Mouse (Mus musculus) embryo, embryonic 9.5 days (tissue): ENCODE measurements at regions not wholly inside any gene's neighbourhood (a gene's known extent, or its start where the extent isn't known, plus 50 kb on each side); places are given as distances from the start of the nearest gene placed in this dataset.

Experiments used
- DNase-seq: peaks from one replicate; pipeline ENCODE4 v3.0.0-alpha.2; 2017; ENCODE audit errors: extremely low spot score

DNA sequence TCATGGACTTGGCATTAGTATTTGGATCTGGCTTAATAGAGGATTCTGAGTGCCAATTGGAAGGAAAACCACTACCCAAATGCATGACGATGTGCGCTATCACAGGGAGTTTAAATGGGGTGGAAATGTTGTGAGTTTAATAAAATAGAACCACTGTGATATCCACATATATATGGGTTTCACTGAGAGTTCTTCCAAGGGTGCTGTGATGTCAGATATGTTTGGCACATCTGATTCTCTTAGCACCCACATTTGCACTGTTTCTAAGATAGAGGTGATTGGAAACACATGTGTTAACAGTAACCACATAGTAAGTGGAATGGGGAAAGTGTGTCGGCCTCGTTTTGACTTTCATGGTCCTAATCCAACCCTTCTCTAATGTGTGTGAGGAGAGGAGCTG is 189.7 kb upstream of the 1810046K07Rik start:
- no peak for DNase-seq

- peak; percentile 10 for DNase-seq
These were observed 194.8 kb upstream of the 1810046K07Rik start for GRCm38 (mm10) chr9:51523471-51523870.

GRCm38 (mm10) chr9:51525906-51526305 is 197.2 kb upstream of the 1810046K07Rik start:
- no peak for DNase-seq

- no peak for DNase-seq
These were observed 210.2 kb upstream of the 1810046K07Rik start for GRCm38 (mm10) chr9:51538894-51539293.

DNA sequence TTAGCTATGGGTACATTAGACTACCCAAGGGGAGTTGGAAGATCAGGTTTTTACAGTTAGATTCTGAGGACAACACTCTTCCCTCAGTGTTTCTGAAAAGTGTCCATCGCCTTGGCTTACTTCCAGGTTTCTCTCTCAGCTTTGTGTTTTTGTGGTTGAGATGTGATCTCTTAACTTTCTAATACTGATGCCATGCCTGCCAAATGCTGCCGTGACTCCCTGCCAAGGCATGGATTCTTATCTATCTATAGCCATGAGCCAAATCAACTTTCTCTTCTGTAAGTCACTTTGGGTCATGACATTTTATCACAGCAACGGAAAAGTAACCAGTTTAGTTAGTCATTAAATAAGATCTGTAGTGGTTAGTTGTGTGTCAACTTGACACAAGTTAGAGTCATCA is 213.2 kb upstream of the 1810046K07Rik start:
- no peak for DNase-seq

DNA sequence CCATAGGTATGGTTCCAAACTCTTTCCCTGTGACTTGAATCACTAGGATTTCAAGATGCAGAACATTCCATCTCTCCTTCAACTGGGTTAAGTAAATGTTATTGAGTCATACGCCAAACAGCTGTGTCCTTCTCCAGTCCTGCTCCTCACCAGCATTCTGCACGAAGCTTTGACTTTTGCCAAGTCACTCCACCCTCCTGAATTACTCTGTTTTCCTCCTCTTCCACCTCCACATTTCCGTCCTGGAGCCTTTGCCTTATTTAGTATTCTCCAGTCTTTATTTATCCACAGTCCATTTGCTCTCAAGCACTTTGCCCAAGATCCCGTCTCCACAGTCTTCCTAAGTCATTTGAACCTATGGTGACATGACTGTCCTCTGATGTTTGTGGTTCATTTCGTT is 193.1 kb upstream of the Arhgap20 start:
- DNase-seq: no peak

DNA sequence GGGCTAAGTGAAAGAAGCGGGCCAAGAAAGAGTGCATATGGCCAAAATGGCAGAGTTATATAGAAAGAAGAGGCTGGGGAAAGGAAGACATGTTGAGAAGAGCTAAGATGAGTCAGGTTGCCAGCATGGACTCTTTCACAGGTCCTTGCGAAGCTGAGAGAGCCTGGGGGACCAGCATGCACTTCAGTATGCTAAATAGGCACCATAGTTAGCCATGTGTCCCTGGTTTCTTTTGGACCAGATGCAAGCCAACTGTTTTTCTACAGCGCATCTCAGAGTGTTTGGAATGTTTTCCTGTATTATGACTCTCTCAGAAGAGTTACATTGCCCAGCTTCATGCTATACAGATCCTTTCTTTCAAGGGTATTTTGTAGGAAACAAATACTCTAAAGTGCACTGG is 183.5 kb upstream of the Arhgap20 start:
- no peak for DNase-seq

- DNase-seq: no peak
These were observed 171.4 kb upstream of the Arhgap20 start for GRCm38 (mm10) chr9:51593707-51594106.

DNA sequence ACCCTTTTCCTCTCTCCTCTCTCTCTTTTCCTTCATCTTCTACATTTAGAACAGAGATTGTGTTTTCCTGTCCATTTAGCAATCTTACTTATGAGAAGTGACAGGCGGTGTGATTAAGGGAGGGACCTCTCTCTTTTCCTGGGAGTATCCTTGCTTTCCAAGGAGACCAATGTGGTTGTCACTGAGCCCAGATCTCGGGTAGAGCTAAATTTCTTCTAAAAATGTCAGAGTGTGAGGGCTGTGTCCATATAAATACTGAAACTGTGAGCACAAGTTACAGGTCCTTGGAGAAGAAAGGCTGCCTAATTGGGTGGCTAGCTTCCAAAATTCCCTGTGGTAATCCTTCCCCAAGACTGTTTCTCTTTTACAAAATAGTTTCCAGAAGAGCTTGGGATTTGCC is 166.4 kb upstream of the Arhgap20 start:
- no peak for DNase-seq

GRCm38 (mm10) chr9:51608158-51608557 is 157.0 kb upstream of the Arhgap20 start:
- DNase-seq: no peak

DNA sequence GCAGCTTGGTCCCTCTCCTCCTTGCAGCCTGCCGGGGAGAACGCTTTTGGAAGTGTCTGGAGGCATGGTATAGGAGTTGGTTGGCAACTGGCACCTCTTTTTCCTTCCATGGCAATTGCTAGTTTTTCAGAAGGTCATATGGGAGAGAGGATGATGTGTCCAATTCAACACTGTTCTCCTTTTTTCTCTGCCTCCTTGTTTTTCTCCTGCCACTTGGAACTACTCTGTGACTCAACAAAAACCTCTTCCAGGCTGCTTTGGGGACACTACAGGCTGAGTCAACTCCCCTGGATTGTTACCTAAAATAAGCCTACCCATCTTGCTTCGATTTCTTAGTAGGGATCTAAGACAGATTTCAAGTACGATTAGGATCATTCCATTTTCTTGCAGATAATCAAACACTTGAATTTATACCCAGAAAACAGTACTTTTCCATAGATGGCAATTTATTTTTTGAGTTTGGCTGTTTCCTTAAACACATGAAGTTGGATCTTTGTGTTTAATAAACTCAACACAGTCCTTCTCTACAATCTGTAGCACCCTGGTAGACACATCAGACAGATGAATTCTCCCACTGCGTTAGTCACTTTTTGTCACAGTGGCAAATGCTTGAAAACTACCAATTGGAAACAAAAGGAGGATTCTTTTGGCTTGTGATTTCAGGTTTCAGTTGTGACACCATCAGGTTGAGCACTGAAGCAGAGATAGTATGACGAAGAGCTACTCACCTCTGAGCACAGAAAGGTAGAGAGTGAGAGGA is 156.3 kb upstream of the Arhgap20 start:
- DNase-seq: no peak

GRCm38 (mm10) chr9:51626156-51626555 is 139.0 kb upstream of the Arhgap20 start:
- no peak for DNase-seq

DNA sequence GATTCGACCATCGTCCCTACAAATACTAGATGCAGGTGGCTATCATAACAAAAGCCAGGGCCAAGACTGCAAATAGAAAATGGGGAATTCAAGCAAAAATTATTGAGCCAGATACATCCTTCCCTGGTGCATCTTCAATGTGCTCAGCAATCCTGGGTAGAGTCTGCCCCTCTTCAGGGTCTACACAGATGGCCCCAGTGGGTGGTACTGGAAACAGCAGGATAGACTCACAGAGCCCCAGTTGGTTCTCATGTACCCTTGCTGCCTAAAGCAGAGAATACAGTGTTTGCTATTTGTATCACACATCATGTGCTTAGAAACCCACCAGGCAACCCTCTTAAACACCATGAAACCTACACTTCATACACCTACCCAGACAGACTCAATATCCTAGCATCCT is 129.0 kb upstream of the Arhgap20 start:
- no peak for DNase-seq

DNA sequence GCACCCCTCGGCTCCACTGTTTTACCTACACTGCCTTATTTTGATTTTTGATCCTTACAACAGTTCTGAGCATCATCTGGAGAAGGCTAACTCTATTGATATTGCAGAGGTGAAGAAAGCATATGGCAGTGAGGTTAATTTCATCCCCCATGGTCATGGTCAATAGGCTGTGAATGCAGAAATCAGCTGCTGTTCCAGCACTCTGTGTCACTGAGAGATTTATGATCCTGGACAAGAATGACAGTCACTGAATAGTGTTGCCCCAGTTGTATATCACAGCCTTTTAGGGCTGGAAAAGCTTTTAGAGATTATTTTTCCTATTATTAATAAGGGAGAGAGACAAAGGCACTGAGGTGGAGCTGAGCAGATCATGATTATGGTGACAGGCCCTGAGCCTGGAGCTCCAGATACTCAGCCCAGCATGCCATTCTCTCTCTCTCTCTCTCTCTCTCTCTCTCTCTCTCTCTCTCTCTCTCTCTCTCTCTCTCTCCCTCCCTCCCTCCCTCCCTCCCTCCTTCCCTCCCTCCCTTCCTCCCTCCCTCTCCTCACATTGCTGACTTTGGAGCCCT is 128.5 kb upstream of the Arhgap20 start:
- no peak for DNase-seq

DNA sequence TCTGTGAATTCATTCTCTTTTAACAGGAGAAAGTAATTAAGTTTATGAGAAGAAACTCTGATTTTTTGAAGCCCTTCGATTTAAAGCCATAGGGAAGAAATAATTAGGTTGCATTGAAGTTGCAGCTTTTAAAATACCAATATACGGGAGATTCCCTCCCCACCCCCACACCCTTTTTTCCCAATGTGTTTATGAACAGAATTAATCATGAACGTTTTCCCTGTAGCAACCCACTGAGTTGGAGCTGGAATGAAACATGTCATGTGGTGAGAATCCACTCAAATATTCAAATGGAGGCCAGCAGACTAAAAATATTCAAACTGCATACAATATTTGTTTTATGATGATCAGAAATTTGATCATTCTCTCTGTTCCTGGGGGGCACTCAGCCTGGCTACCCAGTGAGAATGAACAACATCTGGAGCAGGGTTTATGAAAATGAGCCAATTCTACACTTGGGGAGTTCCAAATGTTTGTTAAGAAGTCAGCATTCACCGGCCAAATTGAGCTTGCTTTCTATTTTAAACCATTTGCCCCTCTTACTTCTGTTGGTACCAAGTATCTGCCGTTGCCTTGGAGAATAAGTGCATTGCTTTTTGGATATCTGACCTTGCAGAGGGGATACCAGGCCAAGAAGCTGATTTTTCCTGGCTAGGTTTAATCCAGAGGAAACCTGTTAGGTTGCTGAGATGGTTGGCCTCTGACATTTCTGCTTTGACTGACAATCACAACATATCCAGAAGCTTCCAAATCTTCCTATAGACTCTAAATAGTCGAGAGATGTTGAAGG is 127.8 kb upstream of the Arhgap20 start:
- no peak for DNase-seq

GRCm38 (mm10) chr9:51641706-51642105 is 123.4 kb upstream of the Arhgap20 start:
- DNase-seq: no peak

- no peak for DNase-seq
These were observed 119.7 kb upstream of the Arhgap20 start for GRCm38 (mm10) chr9:51645426-51645825.

- DNase-seq: no peak
These were observed 111.5 kb upstream of the Arhgap20 start for GRCm38 (mm10) chr9:51653376-51654292.

- no peak for DNase-seq
These were observed 110.5 kb upstream of the Arhgap20 start for GRCm38 (mm10) chr9:51654645-51655044.

DNA sequence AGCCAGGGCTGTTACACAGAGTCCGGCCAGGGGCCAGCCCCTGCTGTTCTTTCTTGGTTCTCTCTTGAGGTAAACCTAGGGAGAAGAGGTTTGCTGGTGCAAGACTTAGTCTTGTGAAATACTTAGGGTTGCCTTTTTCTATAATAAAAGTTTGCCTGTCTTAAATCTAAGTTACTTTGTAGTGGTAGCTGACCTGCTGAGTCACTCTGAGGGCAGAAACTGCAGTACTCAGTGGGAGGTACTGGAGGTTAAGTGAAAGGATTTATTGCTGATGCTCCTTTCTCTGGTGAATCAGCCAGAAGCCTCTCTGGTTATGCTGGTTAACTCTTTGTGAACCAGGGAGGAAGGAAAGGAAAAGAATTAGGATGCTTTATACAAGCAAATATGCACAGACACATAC is 107.3 kb upstream of the Arhgap20 start:
- DNase-seq: no peak

- DNase-seq: peak; percentile 4
These were observed 103.9 kb upstream of the Arhgap20 start for GRCm38 (mm10) chr9:51660908-51661874.
